Mouse (Mus musculus): ENCODE data around the gene Skap2.

Skap2 gene

DNA sequence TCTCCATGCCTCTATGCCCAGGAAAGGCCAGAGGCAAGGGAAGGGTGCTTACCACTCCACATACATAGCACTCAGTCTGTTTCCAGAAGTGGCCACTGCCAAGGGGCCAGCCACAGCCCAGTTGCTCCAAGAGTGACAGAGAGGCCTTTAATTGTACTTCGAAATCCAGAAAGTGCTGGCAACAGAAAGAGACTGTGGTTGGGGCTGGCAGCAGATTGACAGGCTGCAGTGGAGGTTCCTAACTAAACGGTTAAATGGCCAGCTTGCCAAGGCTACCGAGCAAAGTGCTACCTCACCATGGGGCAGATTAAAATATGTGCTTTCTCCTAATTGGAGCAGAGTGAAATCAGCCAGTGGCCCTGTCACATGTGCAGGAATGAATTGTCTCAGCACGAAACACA lies 186.7 kb downstream of the Skap2 start:
- no peak for DNase-seq

DNA sequence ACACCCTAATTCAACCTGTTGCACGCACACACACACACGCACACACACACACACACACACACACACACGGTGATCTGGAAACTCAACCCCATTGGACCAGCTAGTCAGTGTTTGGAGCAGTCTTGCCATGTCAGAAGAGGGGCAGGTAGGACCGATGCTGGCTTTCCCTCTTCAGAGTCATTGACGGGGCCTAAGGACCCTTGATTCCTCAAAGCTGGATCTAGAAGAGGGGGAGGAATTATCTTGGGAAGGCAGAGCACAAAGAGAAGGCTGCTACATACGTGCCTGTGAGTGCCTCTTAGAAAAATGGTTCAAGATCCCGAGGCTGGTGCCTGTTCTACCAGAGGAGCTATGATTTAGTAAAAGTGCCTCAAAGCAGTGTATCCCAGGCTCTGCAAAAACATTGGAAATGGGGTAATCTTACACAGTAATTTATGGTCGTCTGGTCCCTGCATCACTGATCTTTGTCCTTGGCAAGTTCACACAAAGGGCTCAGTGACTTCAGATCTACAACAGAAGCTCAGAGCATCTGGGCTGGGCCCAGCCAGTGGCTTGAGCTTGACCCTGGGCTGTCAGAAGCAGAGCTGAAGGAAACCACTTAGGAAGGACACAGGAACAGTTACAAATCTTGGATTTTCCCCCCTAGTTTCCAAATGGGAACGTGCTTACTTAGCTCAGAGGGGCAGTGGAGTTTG lies 188.1 kb downstream of the Skap2 start:
- no peak for DNase-seq

DNA sequence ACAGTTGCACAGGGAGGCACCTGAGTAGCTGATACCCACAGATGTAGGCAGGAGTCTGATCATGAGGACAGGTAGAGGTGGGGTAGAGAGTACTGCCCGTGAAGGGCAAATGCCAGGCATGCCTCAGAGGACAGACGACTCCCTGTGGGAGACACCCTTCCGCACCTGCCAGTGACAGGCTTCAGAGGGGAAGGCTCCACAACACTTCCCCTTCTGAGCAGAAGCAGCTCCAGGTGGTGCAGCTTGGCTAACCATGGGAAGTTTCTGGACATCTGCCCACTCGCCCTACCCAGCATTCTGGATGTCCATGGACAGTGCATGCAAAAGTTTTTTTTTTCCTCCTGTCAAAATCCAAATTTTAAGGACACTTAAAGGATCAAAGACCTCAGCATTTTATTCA lies 190.3 kb downstream of the Skap2 start:
- DNase-seq, result no peak

DNA sequence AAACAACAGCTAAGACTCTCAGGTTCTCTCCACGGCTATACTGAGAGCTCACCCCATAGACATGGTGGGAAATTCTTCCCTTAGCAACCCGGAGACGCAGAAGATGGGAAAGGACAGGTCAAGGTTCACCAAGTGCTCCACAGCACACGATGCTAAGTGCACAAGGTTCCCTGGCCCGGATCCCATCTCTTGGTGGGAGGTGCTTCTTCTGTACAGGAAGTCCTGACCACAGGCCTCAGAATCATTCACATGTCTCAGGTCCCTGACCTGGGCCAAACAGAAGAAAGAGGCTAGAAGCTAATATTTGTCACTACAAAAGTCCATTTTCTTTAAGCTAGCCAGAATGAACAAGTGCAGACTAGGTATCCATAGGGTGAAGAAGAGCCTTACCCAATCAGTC lies 191.5 kb downstream of the Skap2 start:
- DNase-seq, result no peak

DNA sequence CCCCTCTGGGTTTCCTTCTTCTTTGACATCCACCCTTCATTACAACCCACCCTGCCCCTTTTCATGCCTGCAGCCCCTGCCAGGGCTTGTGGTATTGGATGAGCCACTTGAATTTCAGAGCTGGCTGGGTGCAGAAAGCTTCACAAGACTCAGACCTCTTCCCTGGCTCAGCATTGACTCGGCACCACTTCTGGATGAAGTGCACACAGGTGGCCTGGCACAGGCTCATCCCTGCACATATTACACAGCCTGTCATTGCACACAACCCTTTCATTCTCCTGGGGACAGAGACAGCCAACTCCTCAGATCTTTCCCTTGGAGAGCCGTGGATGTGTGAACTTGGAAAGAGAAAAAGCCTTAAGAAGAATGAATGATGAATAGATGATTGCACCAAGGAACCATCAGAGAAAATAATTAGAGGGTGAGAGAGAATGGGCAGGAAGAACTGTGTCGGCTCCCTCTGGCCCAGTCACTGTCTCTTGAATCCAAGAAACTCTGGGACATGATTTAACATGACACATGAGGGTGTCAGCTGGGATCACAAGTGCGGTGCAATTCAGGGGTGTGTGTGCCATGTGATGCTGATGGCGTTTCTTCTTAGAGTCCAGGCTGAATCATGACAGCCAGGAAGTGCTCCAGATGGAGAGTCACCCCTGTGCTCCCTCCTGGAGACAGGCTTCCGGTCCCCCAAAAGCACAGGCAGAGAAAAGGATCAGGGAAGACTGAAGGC lies 195.3 kb downstream of the Skap2 start:
- no peak for DNase-seq

DNA sequence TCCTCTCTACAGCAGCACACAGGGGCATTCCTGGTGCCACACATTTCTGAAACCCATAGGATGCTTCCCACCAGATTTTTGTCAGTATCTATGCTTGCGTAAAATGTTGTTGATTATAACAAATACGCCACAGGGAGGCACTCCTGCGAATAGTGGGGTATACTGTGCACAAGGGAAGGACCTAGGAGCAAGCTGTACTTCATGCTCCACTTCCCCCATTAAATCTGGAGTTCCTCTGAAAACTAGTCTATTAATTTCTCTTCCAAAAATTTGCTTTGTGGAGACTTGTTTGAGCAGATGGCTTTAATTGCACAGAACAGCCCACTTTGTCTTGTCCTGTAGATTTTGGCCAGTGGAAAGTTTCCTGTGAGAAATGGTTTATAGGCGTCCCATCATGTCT lies 201.4 kb downstream of the Skap2 start:
- no peak for DNase-seq

DNA sequence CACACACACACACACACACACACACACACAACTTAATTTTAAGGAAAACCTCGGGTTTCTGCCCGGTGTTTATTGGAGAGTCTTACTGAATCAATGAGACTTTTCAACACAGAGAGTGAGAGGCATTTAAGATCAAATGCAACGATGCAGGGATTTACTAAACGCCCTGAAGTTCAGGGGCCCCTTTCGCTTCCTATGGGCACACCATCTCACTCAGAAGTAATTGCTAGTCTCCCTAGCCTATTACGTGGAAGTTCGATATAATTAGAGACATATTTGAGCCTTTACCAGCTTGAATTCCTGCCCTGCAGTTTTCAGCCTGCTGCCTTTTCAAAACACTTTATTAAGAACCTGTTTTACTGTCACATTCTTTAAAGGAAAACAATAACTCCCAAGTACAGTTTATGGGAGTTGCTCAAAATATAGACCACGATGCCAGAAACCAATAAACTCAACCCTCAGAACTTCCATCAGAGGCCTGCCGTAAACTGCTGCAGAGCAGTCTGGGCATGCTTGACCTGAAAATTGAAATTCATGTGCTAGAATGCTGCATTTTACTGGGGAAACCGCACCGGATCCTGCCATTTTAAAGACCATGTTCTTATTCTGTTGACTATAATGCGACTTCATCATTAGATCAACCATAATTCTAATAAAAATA lies 203.1 kb downstream of the Skap2 start:
- no peak for DNase-seq

DNA sequence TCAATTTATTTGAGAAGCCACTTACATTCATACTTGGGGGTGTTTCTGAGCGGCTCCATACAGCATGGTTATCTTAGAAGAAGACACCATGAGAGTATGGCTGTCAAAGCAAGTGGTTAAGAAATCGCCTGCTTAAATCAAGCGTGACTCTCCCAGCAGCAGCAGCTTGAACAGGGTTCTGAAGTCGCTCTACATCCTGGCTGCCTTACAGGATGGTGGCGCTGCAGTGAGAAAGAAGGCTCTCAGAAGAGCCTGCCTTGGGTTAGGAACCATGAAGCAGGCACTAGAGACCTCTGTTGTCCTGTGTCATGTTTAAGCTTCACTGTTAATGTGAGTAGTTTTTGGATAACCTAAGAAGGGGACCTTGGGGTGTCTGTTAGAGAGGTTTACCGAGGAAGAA lies 204.3 kb downstream of the Skap2 start:
- DNase-seq, result no peak
